Mouse (Mus musculus) G1E (cell line): ENCODE measurements at regions not wholly inside any gene's neighbourhood (a gene's known extent, or its start where the extent isn't known, plus 50 kb on each side); places are given as distances from the start of the nearest gene placed in this dataset.

Experiments
- ATAC-seq: 2 replicates; pipeline ENCODE4 v1.8.0; 2016; ENCODE audit warnings: mild to moderate bottlenecking; ENCODE audit not compliant: insufficient number of reproducible peaks, poor library complexity, low FRiP score, severe bottlenecking; ENCODE audit errors: extremely low read depth
- DNase-seq: peaks from one replicate; pipeline ENCODE4 v3.0.0; 2012; ENCODE audit warnings: low spot score
- H3K27me3 ChIP-seq: 2 replicates; pipeline ENCODE4 v1.6.1; 2012; ENCODE audit warnings: mild to moderate bottlenecking, low read length, inconsistent platforms; ENCODE audit not compliant: insufficient read depth
- H3K36me3 ChIP-seq: replicated peaks from 2 replicates; pipeline ENCODE3; 2012; ENCODE audit warnings: mild to moderate bottlenecking, inconsistent platforms
- H3K4me1 ChIP-seq: 2 replicates; pipeline ENCODE4 v1.6.1; 2012; ENCODE audit warnings: low read depth, low read length, inconsistent platforms, mixed read lengths; ENCODE audit not compliant: insufficient read depth
- H3K4me3 ChIP-seq: 2 replicates; pipeline ENCODE4 v1.5.1; 2012; ENCODE audit warnings: low read depth, mild to moderate bottlenecking, inconsistent platforms, low read length, moderate library complexity, mixed read lengths
- H3K9me3 ChIP-seq: replicated peaks from 2 replicates; pipeline ENCODE4 v1.6.1; 2012; ENCODE audit warnings: inconsistent platforms
- CTCF ChIP-seq: IDR thresholded peaks from 2 replicates; pipeline ENCODE4 v1.5.1; 2012; ENCODE audit warnings: low read depth, low read length, inconsistent platforms, mixed read lengths
- GATA1 ChIP-seq: IDR thresholded peaks from 2 replicates; pipeline ENCODE4 v1.6.1; 2012; ENCODE audit warnings: borderline replicate concordance, low read length, inconsistent platforms, mixed read lengths
- GATA2 ChIP-seq: IDR thresholded peaks from 2 replicates; pipeline ENCODE4 v1.6.1; 2012; ENCODE audit warnings: low read depth, low read length, inconsistent platforms, borderline replicate concordance
- POLR2AphosphoS5 ChIP-seq: IDR thresholded peaks from 2 replicates; pipeline ENCODE4 v1.6.1; 2012; ENCODE audit warnings: low read depth, low read length, inconsistent platforms; ENCODE audit not compliant: insufficient replicate concordance
- TAL1 ChIP-seq: conservative IDR thresholded peaks from 2 replicates; pipeline ENCODE4 v1.6.1; 2012; ENCODE audit warnings: low read depth, low read length, inconsistent platforms, mixed read lengths

DNA sequence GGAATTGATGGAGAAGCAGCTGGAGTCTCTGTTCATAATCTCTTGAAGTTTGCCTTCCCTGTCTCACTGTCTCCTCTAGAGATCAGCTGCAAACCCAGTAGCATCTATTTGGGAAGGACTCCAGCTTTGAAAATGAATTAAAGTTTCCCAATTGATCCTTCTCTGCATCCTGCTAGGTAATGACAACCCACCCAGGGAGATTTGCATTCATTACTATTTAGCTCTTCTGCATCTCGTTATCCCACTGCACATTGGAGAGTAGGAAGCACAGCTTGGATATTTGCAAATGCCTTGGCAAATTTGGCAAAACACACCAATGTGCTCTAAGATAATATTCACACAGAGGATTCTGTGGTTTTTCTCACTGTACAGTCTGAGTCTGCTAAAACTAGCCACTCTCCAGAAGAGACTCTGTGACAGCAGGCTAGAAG lies 530.1 kb downstream of the Ipo11 start:
- Histone ChIP-seq H3K4me1 (no peaks in the 10 kb centered on the region), H3K9me3 (no peaks in the 10 kb centered on the region), H3K4me3 (no peak overlapping the region), H3K27me3 (no peaks in the 10 kb centered on the region), H3K36me3 (no peaks in the 10 kb centered on the region)
- TF ChIP-seq CTCF (no peak), GATA2 (no peak), GATA1 (no peak), TAL1 (no peak), POLR2AphosphoS5 (no peak)
- DNase-seq (no peak), ATAC-seq (no peak)

DNA sequence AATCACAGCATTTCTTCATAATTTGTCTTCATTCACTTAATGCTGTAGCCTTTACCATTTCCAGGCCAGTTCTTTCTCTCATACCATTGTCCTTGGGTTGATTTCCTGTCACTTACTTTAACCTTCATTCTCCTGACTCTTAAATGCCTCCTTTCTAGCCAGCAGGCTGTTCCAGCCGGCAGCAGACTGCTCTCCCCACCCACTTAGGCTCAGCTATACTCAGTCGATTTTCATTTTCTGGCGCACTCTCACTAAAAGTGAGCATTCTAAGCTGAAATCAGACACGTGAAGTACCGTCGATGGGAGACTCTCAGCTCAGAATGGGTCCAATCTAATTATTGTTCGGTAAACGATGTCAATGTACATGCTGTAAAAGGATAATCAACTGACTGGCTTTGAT lies 544.1 kb downstream of the Ipo11 start:
- DNase-seq (no peak), ATAC-seq (no peak)
- Histone ChIP-seq H3K9me3 (no peaks in the 10 kb centered on the region), H3K27me3 (no peaks in the 10 kb centered on the region), H3K4me1 (no peaks in the 10 kb centered on the region), H3K4me3 (no peak overlapping the region), H3K36me3 (no peaks in the 10 kb centered on the region)
- no peak for TF ChIP-seq GATA2
- no peak for TF ChIP-seq CTCF
- no peak for TF ChIP-seq TAL1
- TF ChIP-seq GATA1, result no peak
- no peak for TF ChIP-seq POLR2AphosphoS5

DNA sequence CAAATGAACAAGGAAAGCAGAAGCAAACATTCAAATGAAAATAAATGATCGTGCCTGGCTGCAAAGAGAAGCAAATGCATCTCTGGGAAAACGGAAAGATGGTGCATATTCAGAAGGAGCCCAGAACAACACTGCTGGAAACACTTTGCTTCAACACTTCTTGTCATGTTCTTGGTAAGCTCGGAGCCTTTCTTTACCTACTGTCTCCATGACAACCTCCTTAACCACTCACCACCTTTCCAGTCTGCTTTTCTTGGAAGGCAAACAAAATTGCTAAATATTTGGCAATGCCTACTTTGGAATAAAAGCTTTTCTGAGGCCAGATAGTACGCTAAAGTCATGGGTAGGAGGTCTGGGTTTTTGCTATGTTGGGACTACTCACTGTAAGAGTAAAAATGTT lies 548.1 kb downstream of the Ipo11 start:
- Histone ChIP-seq H3K9me3 (no peaks in the 10 kb centered on the region), H3K4me3 (no peak overlapping the region), H3K4me1 (no peaks in the 10 kb centered on the region), H3K27me3 (no peaks in the 10 kb centered on the region), H3K36me3 (no peaks in the 10 kb centered on the region)
- ATAC-seq (no peak), DNase-seq (no peak)
- no peak for TF ChIP-seq GATA1
- TF ChIP-seq TAL1, result no peak
- TF ChIP-seq POLR2AphosphoS5, result no peak

DNA sequence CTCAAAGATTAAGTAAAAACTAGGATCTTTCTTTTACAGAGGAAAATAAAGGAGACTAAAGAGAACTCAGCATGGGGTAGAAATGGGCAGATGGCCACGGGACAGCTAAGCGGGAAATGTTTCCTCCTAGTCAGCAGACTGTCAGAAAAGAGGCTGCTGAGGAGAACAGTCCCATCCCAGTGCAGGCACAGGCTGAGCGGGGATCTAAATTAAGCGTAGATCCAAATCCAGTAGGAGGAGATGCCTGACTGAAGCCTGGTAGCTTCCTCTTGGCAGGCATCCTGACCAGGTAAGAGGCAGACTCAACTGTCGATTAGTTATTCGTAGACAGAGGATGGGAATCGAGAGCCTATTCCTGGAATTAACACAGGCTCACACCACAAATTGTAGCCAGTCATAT lies 569.2 kb downstream of the Ipo11 start:
- H3K27me3 ChIP-seq, result no peaks in the 10 kb centered on the region
- no peak for ATAC-seq
- TF ChIP-seq GATA1 (no peak), GATA2 (no peak), TAL1 (no peak), POLR2AphosphoS5 (no peak), CTCF (no peak)
- DNase-seq, result no peak
- H3K4me1 ChIP-seq, result no peaks in the 10 kb centered on the region
- H3K36me3 ChIP-seq, result no peaks in the 10 kb centered on the region
- H3K4me3 ChIP-seq, result no peak overlapping the region
- no peaks in the 10 kb centered on the region for H3K9me3 ChIP-seq

DNA sequence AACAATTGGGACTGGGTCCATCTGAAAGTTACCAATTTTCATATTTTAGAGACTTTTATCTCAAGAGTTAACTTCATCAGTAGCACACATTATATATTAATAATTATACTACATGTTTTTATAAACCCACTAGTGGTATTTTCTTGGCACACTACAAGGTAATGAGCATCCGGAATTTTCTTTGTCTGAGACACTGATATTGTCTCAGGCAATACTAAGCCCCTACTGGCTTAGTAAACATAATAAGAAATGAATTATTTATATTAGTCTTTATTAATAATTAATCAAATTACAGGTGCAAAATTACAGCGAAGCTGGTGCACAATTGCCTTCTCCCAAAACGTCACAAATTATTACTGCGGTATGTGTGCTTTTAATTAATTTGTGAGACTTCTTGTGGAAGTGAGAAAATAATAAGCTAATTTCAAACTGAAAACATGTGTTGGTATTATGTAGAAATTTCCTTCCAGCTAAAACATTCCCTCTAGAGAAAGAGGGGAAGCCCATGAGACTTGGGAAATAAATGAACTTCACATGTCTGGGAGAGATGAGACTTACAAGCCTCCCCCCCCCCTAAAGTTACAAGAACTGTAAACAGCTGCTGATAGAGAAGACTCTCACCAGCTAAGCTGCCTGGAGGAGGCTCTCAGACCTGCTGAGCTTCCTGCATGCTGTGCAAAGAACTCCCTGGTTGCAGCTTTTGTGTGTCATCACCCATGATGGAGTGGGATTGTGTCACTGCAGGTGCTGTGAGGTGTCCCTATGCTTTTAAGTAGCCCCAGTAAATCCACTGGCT lies 583.9 kb downstream of the Ipo11 start:
- Histone ChIP-seq H3K36me3 (no peaks in the 10 kb centered on the region), H3K27me3 (no peaks in the 10 kb centered on the region), H3K4me1 (no peaks in the 10 kb centered on the region), H3K9me3 (no peaks in the 10 kb centered on the region), H3K4me3 (no peak overlapping the region)
- no peak for TF ChIP-seq GATA2
- no peak for TF ChIP-seq POLR2AphosphoS5
- TF ChIP-seq CTCF, result no peak
- TF ChIP-seq TAL1, result no peak
- no peak for TF ChIP-seq GATA1
- DNase-seq (no peak), ATAC-seq (no peak)

DNA sequence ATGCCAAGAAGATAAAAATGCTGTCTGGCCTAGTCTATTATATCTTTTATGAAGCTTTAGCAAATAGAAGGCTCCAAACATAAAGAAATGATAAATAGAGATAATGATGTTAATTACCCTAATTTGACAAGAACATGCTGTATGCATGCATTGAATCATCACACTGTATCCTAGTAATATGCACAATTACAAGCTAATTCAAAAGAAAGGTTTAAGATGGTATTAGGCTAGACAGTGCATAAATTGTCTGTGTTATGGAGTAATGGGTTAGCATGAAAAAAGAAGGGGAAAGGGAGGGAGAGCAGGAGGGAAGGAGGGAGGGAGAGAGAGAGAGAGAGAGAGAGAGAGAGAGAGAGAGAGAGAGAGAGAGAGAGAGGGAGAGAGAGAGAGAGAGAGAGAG lies 604.7 kb downstream of the Ipo11 start:
- no peak for DNase-seq
- peaks cover 5% of the 10 kb centered on the region; the same call in 1 of the 2 replicates for H3K27me3 ChIP-seq
- H3K4me3 ChIP-seq, result no peak overlapping the region
- no peaks in the 10 kb centered on the region for H3K4me1 ChIP-seq
- H3K9me3 ChIP-seq, result no peaks in the 10 kb centered on the region
- no peaks in the 10 kb centered on the region for H3K36me3 ChIP-seq
- ATAC-seq, result no peak
- no peak for TF ChIP-seq GATA2
- no peak for TF ChIP-seq GATA1
- TF ChIP-seq TAL1, result no peak
- TF ChIP-seq CTCF, result no peak
